Mouse (Mus musculus): Measurements from ENCODE around the gene Arpp21.

DNA sequence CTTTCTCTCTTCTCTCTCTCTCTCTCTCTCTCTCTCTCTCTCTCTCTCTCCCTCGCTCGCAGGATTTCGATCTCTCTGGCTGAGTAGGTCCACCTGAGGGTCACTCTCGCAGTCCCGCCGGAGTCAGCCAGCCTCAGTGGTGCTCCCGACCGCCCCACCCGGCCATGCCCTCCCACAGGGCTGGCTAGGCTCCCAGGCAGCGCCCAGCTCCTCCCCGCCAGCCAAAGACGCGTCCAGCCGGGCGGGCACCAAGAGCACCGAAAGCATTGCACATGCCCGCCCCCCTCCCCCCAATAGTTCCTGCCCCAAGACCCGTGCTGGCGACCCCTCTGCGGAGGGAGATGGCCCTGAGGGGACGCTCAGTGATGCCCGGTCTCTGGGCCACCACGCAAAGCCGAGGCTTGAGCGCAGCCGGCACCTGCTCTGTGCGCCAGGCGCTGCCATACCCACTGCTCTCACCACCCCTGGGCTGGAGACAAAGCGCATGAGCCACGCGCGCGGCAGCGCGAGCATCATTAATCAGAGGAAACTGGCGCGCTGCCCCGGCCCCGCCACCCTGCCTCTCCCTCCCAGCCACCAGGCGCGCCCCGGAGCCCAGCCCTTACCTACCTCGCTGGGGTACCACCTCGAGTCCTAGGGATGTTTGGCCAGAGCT is 570 bp downstream of the Arpp21 start:
- no peak for TF ChIP-seq MAFK (IDR thresholded peaks at IDR 0.05; ENCODE audit: insufficient read depth, low read depth, low read length)
- no peak for TF ChIP-seq ZNF384 (IDR thresholded peaks at IDR 0.05; ENCODE audit: low read depth, low read length)
- TF ChIP-seq HCFC1 (IDR thresholded peaks at IDR 0.05; ENCODE audit: borderline replicate concordance, insufficient read depth, low read length): no peak
- no peak for TF ChIP-seq ZC3H11A (IDR thresholded peaks at IDR 0.05; ENCODE audit: borderline replicate concordance, low read depth, low read length)
